24 mouse cellular contexts compared by ENCODE assay signal in the genomic region with DNA sequence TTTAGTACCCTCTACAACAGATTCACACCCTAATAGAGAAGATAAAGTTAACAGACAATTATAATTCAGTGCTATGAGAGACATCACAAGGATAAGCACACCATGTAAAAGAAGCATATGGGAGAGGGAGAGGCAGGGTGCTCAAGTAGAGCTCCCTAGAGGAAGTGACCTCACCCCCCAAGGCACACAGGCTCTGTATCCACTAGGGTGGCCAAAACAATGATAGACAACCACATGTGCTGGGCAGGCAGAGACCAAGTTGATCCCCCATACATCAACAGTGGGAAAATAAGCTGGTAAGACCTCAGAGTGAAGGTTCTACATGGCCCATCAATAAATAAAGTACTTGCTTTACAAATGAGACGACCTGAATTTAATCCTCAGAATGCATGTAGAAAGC.
DNase-seq lines count a peak whose midpoint lies in the region; ATAC-seq and TF ChIP-seq lines count a peak whose summit lies in the region.
"Had no signal": no experiment of that assay in that cellular context is flagged by ENCODE, and none has a peak within 500 bp of the region (broad histone marks: within the 10 kb centered on the region; RNA-seq: fewer than 3 reads in every experiment).

No protein-coding gene starts in this region.

- WGBS in embryonic facial prominence, embryonic 14.5 days: 62% methylated on average over 1 of the region's 1 CpGs
- 87% methylated on average over 1 of the region's 1 CpGs for WGBS in embryonic facial prominence, embryonic 10.5 days

- TF ChIP-seq CTCF in C2C12 (IDR thresholded peaks at IDR 0.05; ENCODE audit: control insufficient read depth, insufficient read depth, insufficient read length): no peak

- DNase-seq in embryonic facial prominence, embryonic 14.5 days (ENCODE audit: low spot score): peak; percentile 42
- no peak for DNase-seq in embryonic facial prominence, embryonic 10.5 days (ENCODE audit: low spot score)
- peak; percentile 80 for DNase-seq in heart, adult 11 months
- DNase-seq in heart, postnatal 10 days: no peak
- DNase-seq in kidney, adult 9 months: no peak
- no peak for DNase-seq in adrenal gland, postnatal 4 days (ENCODE audit: low spot score in 2 of 2)
- DNase-seq: adrenal gland, adult 2 months; adrenal gland, adult 8-10 months; adrenal gland, postnatal 10 days; adrenal gland, postnatal 14 days; adrenal gland, postnatal 25 days; adrenal gland, postnatal 36 days; B cell, adult 2 months; cerebellum, adult 11 months; cerebellum, adult 11-12 months; cerebellum, adult 18-20 months; cerebellum, adult 2 months had no signal

- no peak for TF ChIP-seq POLR2A in myocyte (IDR thresholded peaks at IDR 0.05; ENCODE audit: insufficient read length, low read depth)

- no peaks in the 10 kb centered on the region for H3K36me3 ChIP-seq in embryonic facial prominence, embryonic 14.5 days (ENCODE audit: control insufficient read depth, insufficient read depth, low read length)
- H3K36me3 ChIP-seq in embryonic facial prominence, embryonic 10.5 days (replicated peaks): no peaks in the 10 kb centered on the region
- H3K36me3 ChIP-seq in C2C12 (ENCODE audit: control insufficient read depth, insufficient read depth) (peaks cover 3% of the 10 kb centered on the region), myocyte (ENCODE audit: control insufficient read depth, insufficient read depth) (no peaks in the 10 kb centered on the region)
- H3K36me3 ChIP-seq: G1E had no signal

- no peaks in the 10 kb centered on the region for H3K79me2 ChIP-seq in C2C12 (ENCODE audit: control insufficient read depth, insufficient read depth)
- H3K79me2 ChIP-seq in myocyte (ENCODE audit: control insufficient read depth, insufficient read depth): peaks cover 7% of the 10 kb centered on the region

- no peaks in the 10 kb centered on the region for H3K27me3 ChIP-seq in embryonic facial prominence, embryonic 14.5 days (replicated peaks; ENCODE audit: control insufficient read depth, insufficient read depth, low read length)
- no peaks in the 10 kb centered on the region for H3K27me3 ChIP-seq in embryonic facial prominence, embryonic 10.5 days (replicated peaks; ENCODE audit: low read depth, poor library complexity, severe bottlenecking)
- H3K27me3 ChIP-seq in C2C12 (ENCODE audit: control insufficient read depth, insufficient read depth, insufficient read length): no peaks in the 10 kb centered on the region
- H3K27me3 ChIP-seq in myocyte (ENCODE audit: control insufficient read depth, insufficient read depth, insufficient read length): no peaks in the 10 kb centered on the region
- H3K27me3 ChIP-seq: CH12.LX, Patski had no signal

- no peak overlapping the region for H3K4me2 ChIP-seq in embryonic facial prominence, embryonic 14.5 days (ENCODE audit: low read depth, low read length)
- H3K4me2 ChIP-seq in myocyte (ENCODE audit: low read depth): peak overlapping the region; percentile 26

- H3K9me3 ChIP-seq in embryonic facial prominence, embryonic 14.5 days (ENCODE audit: control insufficient read depth, low read length): no peaks in the 10 kb centered on the region
- H3K9me3 ChIP-seq in embryonic facial prominence, embryonic 10.5 days: no peaks in the 10 kb centered on the region
- H3K9me3 ChIP-seq: G1E had no signal

- H3K27ac ChIP-seq in embryonic facial prominence, embryonic 14.5 days (replicated peaks; ENCODE audit: low read depth, low read length): no peak overlapping the region
- H3K27ac ChIP-seq in embryonic facial prominence, embryonic 10.5 days (replicated peaks): no peak overlapping the region

- peaks cover 14% of the 10 kb centered on the region; the same call in 1 of the 2 replicates for H3K4me1 ChIP-seq in embryonic facial prominence, embryonic 14.5 days (ENCODE audit: control insufficient read depth, insufficient read depth, low read length)
- peaks cover 10% of the 10 kb centered on the region for H3K4me1 ChIP-seq in embryonic facial prominence, embryonic 10.5 days

- H3K79me3 ChIP-seq in C2C12 (ENCODE audit: low read depth): no peaks in the 10 kb centered on the region

- no peak overlapping the region for H3K9ac ChIP-seq in embryonic facial prominence, embryonic 14.5 days (ENCODE audit: low read depth, low read length)

- intact Hi-C loops in heart, postnatal 10 days (cut with DNase I): loop anchor here (5.0 kb wide), 1 partner anchor 189 kb away; no protein-coding TSS in a partner anchor

- no peak overlapping the region for H3K4me3 ChIP-seq in embryonic facial prominence, embryonic 14.5 days (ENCODE audit: low read depth, low read length)
- no peak overlapping the region for H3K4me3 ChIP-seq in embryonic facial prominence, embryonic 10.5 days
- H3K4me3 ChIP-seq in C2C12 (ENCODE audit: insufficient read depth, poor library complexity, severe bottlenecking): no peak overlapping the region
- H3K4me3 ChIP-seq in myocyte: no peak overlapping the region

- H3ac ChIP-seq in C2C12 (ENCODE audit: control insufficient read depth, insufficient read length, low read depth): no peak overlapping the region
- no peak overlapping the region for H3ac ChIP-seq in myocyte (ENCODE audit: control insufficient read depth, insufficient read length)

- ATAC-seq in embryonic facial prominence, embryonic 14.5 days (ENCODE audit: low read depth): no peak
- ATAC-seq: activated CD4-positive, CD25-positive, alpha-beta regulatory T cell, adult 4 months; CD4-positive, CD25-positive, alpha-beta regulatory T cell, adult 4 months; Patski had no signal

TF ChIP-seq in C2C12, 6 proteins besides CTCF, POLR2A, EP300 and RAD21:
- peak; percentile 93 for TF ChIP-seq MYOD1 (IDR thresholded peaks at IDR 0.05; ENCODE audit: control insufficient read depth, insufficient read length, low read depth)
- TF ChIP-seq FOSL1 (IDR thresholded peaks at IDR 0.05; ENCODE audit: insufficient read depth, low read length, poor library complexity, severe bottlenecking): no peak

TF ChIP-seq in myocyte, 11 proteins besides CTCF, POLR2A, EP300 and RAD21:
- TF ChIP-seq MYOD1 (IDR thresholded peaks at IDR 0.05; ENCODE audit: control insufficient read depth in 1 of 3, insufficient read length in 2 of 3, low read depth in 2 of 3): peak in 2 of 3 experiments; percentile 99
- TF ChIP-seq E2F4 (IDR thresholded peaks at IDR 0.05; ENCODE audit: insufficient read depth): no peak
- TF ChIP-seq TCF12 (IDR thresholded peaks at IDR 0.05; ENCODE audit: insufficient read depth, poor library complexity, severe bottlenecking): peak; percentile 49
- TF ChIP-seq CEBPB (IDR thresholded peaks at IDR 0.05; ENCODE audit: insufficient read depth, poor library complexity, severe bottlenecking): no peak

Comparison
In these comparisons a context has a peak if more than half of its experiments do, and no peak if none do; other contexts are left out.
1. DNase-seq: peak in embryonic facial prominence, embryonic 14.5 days (single experiment) and heart, adult 11 months (single experiment); none in embryonic facial prominence, embryonic 10.5 days (single experiment), heart, postnatal 10 days (0 of 2), kidney, adult 9 months (single experiment) and adrenal gland, postnatal 4 days (0 of 2).